Mouse (Mus musculus): ENCODE data around the gene Pdyn.
A peak's percentile ranks its signal among the peaks of the same experiment; 100 is the strongest.

Gene Pdyn

GRCm38 (mm10) chr2:129699484-129700158 lies at the start of gene Pdyn:
Pdyn (minus strand) TSS chr2:129699844.
- DNase-seq, result no peak

GRCm38 (mm10) chr2:129742016-129742415 lies 42.4 kb upstream of the Pdyn start:
- DNase-seq, result no peak

GRCm38 (mm10) chr2:129740515-129740914 lies 40.9 kb upstream of the Pdyn start:
- DNase-seq, result no peak

GRCm38 (mm10) chr2:129734031-129734430 lies 34.4 kb upstream of the Pdyn start:
- no peak for DNase-seq

- no peak for DNase-seq
Measured at GRCm38 (mm10) chr2:129729681-129730080, 30.0 kb upstream of the Pdyn start.

- DNase-seq, result peak; percentile 48
Measured at GRCm38 (mm10) chr2:129715671-129716070, 16.0 kb upstream of the Pdyn start.

- no peak for DNase-seq
Measured at GRCm38 (mm10) chr2:129713026-129713544, 13.4 kb upstream of the Pdyn start.

GRCm38 (mm10) chr2:129696059-129696458 lies 3.6 kb downstream of the Pdyn start:
- DNase-seq, result peak; percentile 49

- no peak for DNase-seq
Measured at GRCm38 (mm10) chr2:129694303-129694702, 5.3 kb downstream of the Pdyn start.

GRCm38 (mm10) chr2:129692694-129693093 lies 7.0 kb downstream of the Pdyn start:
- no peak for DNase-seq

GRCm38 (mm10) chr2:129689694-129690093 lies 9.9 kb downstream of the Pdyn start:
- DNase-seq, result no peak

GRCm38 (mm10) chr2:129688036-129688625 lies 11.5 kb downstream of the Pdyn start:
- no peak for DNase-seq

GRCm38 (mm10) chr2:129686908-129687307 lies 12.7 kb downstream of the Pdyn start:
- no peak for DNase-seq

GRCm38 (mm10) chr2:129684014-129684413 lies 15.6 kb downstream of the Pdyn start:
- DNase-seq, result no peak

GRCm38 (mm10) chr2:129680236-129680635 lies 19.4 kb downstream of the Pdyn start:
- no peak for DNase-seq

GRCm38 (mm10) chr2:129679066-129679465 lies 20.6 kb downstream of the Pdyn start:
- no peak for DNase-seq

- no peak for DNase-seq
Measured at GRCm38 (mm10) chr2:129677664-129678063, 22.0 kb downstream of the Pdyn start.

- peak; percentile 83 for DNase-seq
Measured at GRCm38 (mm10) chr2:129674935-129675634, 24.6 kb downstream of the Pdyn start.

- no peak for DNase-seq
Measured at GRCm38 (mm10) chr2:129671911-129672310, 27.7 kb downstream of the Pdyn start.

GRCm38 (mm10) chr2:129662484-129662883 lies 37.2 kb downstream of the Pdyn start:
- no peak for DNase-seq

- no peak for DNase-seq
Measured at GRCm38 (mm10) chr2:129660020-129660419, 39.6 kb downstream of the Pdyn start.

- DNase-seq, result no peak
Measured at GRCm38 (mm10) chr2:129658796-129659195, 40.8 kb downstream of the Pdyn start.

GRCm38 (mm10) chr2:129655033-129655432 lies 44.6 kb downstream of the Pdyn start:
- DNase-seq, result no peak
